ENCODE assay signal across 12 mouse cellular contexts in the genomic region with DNA sequence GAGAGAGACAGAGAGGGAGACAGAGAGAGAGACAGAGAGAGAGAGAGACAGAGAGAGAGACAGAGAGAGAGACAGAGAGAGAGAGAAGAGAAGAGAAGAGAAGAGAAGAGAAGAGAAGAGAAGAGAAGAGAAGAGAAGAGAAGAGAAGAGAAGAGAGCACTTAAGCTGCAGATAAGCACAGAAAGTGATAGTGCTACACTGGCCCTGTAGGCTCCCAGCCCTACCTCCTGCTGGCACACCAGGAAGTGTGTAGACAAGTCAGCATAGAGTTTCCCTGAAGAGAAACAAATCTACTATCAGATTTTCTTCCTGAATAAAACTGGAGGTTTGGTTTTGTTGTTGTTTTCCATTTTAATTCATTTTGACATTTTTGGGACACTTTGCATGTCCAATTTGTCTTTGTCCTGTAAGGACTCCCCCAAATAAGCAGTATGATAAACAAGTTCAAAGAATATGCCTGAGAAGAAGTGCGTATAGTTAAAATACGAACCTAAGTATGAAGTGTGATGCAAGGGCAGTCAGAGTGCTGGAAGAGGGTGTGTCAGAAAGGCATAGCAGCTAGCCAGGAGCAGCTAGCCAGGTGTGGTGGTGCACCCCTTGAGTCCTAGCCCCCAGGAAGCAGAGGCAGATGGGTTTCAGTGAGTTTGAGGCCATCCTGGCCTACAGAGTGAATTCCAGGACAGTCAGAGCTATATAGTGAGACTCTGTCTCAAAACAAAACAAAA. TPM values are rescaled to one million over a fixed set of nuclear protein-coding genes. Genes with fewer than 3 reads are reported as not detected.
A peak's percentile ranks its signal among the peaks of the same experiment; 100 is the strongest.
DNase-seq lines count a peak whose midpoint lies in the region; ATAC-seq and TF ChIP-seq lines count a peak whose summit lies in the region.
"Had no signal": no experiment of that assay in that cellular context is flagged by ENCODE, and none has a peak within 500 bp of the region (broad histone marks: within the 10 kb centered on the region; RNA-seq: fewer than 3 reads in every experiment).

No protein-coding gene starts in this region.

- no peak overlapping the region for H3K4me3 ChIP-seq in kidney, embryonic 14.5 days (ENCODE audit: low read length)
- H3K4me3 ChIP-seq in CH12.LX (replicated peaks in 1 of 3; ENCODE audit: low read depth in 2 of 3, low read length in 2 of 3, poor library complexity in 1 of 3) (no peak overlapping the region), ES-Bruce4 (ENCODE audit: low read depth, low read length) (no peak overlapping the region)
- no peak overlapping the region for H3K4me3 ChIP-seq in intestine, embryonic 15.5 days (replicated peaks)
- H3K4me3 ChIP-seq in limb, embryonic 10.5 days = no peak overlapping the region
- H3K4me3 ChIP-seq: midbrain, embryonic 13.5 days had no signal

- dilution Hi-C loops in CH12.LX (cut with MboI; ENCODE audit: extremely low pct_ligation_motif_present, extremely low pct_unique_long_range_greater_than_20kb, low sequenced_read_pairs) = no loop called here

- H3K9me3 ChIP-seq in kidney, embryonic 14.5 days (ENCODE audit: control insufficient read depth, low read length) = no peaks in the 10 kb centered on the region
- no peaks in the 10 kb centered on the region for H3K9me3 ChIP-seq in CH12.LX (replicated peaks; ENCODE audit: low read length)
- H3K9me3 ChIP-seq in ES-Bruce4 (replicated peaks; ENCODE audit: control insufficient read depth, insufficient read depth, low read length, poor library complexity, severe bottlenecking) = no peaks in the 10 kb centered on the region
- H3K9me3 ChIP-seq in intestine, embryonic 15.5 days = no peaks in the 10 kb centered on the region
- H3K9me3 ChIP-seq in limb, embryonic 10.5 days (replicated peaks) = no peaks in the 10 kb centered on the region
- H3K9me3 ChIP-seq: midbrain, embryonic 13.5 days had no signal

- TF ChIP-seq EP300 in CH12.LX (IDR thresholded peaks at IDR 0.05; ENCODE audit: low read length) (no peak), ES-Bruce4 (IDR thresholded peaks at IDR 0.05; ENCODE audit: insufficient read depth, low read depth, low read length) (no peak)

- DNase-seq in kidney, adult 8-10 months = no peak
- DNase-seq in CH12.LX (ENCODE audit: extremely low read depth) = no peak
- no peak for DNase-seq in limb, embryonic 10.5 days (ENCODE audit: low spot score)
- DNase-seq in adrenal gland, adult (ENCODE audit: inconsistent age in 2 of 2, low spot score in 1 of 2) = no peak
- DNase-seq: cerebellum, adult 11-12 months; layer of hippocampus, adult 9-11 months; thymus, adult 18-20 months had no signal

- peaks cover 4% of the 10 kb centered on the region; the same call in 1 of the 2 replicates for H3K36me3 ChIP-seq in kidney, embryonic 14.5 days (ENCODE audit: control insufficient read depth, insufficient read depth, low read length)
- H3K36me3 ChIP-seq in CH12.LX (replicated peaks in 1 of 2; ENCODE audit: control insufficient read depth in 1 of 2, insufficient read depth in 1 of 2, low read length in 1 of 2) (peaks cover 14 to 32% of the 10 kb centered on the region in 2 experiments), ES-Bruce4 (ENCODE audit: control insufficient read depth, insufficient read depth, low read length, poor library complexity, severe bottlenecking) (peaks cover 3% of the 10 kb centered on the region; the same call in 1 of the 2 replicates)
- no peaks in the 10 kb centered on the region for H3K36me3 ChIP-seq in intestine, embryonic 15.5 days
- H3K36me3 ChIP-seq in limb, embryonic 10.5 days = no peaks in the 10 kb centered on the region
- H3K36me3 ChIP-seq: midbrain, embryonic 13.5 days had no signal

- no peak overlapping the region for H3K9ac ChIP-seq in kidney, embryonic 14.5 days (ENCODE audit: low read depth, low read length)
- H3K9ac ChIP-seq in CH12.LX (ENCODE audit: insufficient read depth, low read depth) (no peak overlapping the region), ES-Bruce4 (ENCODE audit: low read depth, poor library complexity, severe bottlenecking) (no peak overlapping the region)
- H3K9ac ChIP-seq in intestine, embryonic 15.5 days = no peak overlapping the region
- H3K9ac ChIP-seq: lung, embryonic 14.5 days; midbrain, embryonic 13.5 days had no signal

- 0 out of 2 replicates have a peak, but pooled peaks cover 8% of the 10 kb centered on the region for H3K4me1 ChIP-seq in kidney, embryonic 14.5 days (ENCODE audit: control insufficient read depth, insufficient read depth, low read length)
- peaks cover 20 to 59% of the 10 kb centered on the region in 2 experiments for H3K4me1 ChIP-seq in CH12.LX (ENCODE audit: control insufficient read depth in 1 of 2, insufficient read depth in 2 of 2)
- H3K4me1 ChIP-seq in ES-Bruce4 (ENCODE audit: control insufficient read depth, insufficient read depth, low read length) = peaks cover 5% of the 10 kb centered on the region
- H3K4me1 ChIP-seq in intestine, embryonic 15.5 days (replicated peaks) = peaks cover 18% of the 10 kb centered on the region
- H3K4me1 ChIP-seq in limb, embryonic 10.5 days = peaks cover 9% of the 10 kb centered on the region; the same call in 1 of the 2 replicates
- H3K4me1 ChIP-seq: midbrain, embryonic 13.5 days had no signal

- no peak for TF ChIP-seq RAD21 in CH12.LX (IDR thresholded peaks at IDR 0.05; ENCODE audit: low read depth, low read length)

- H3K79me2 ChIP-seq in CH12.LX (replicated peaks; ENCODE audit: control insufficient read depth, extremely low read depth, insufficient read depth, poor library complexity, severe bottlenecking) = peaks cover 6% of the 10 kb centered on the region; the same call in 1 of the 2 replicates

- in situ Hi-C loops in CH12.LX (cut with MboI; ENCODE audit: low pct_ligation_motif_present, low pct_unique_long_range_greater_than_20kb, low sequenced_read_pairs) = no loop called here

- TF ChIP-seq CTCF in CH12.LX (conservative IDR thresholded peaks at IDR 0.05 in 1 of 2, IDR thresholded peaks at IDR 0.05 in 1 of 2; ENCODE audit: low read depth in 2 of 2, low read length in 2 of 2) (no peak), ES-Bruce4 (IDR thresholded peaks at IDR 0.05; ENCODE audit: low read depth, low read length) (no peak)

- H3K4me2 ChIP-seq in kidney, embryonic 14.5 days (replicated peaks; ENCODE audit: low read depth, low read length) = no peak overlapping the region
- no peak overlapping the region for H3K4me2 ChIP-seq in CH12.LX (ENCODE audit: insufficient read depth, low read depth, poor library complexity, severe bottlenecking)
- no peak overlapping the region for H3K4me2 ChIP-seq in intestine, embryonic 15.5 days (replicated peaks)
- H3K4me2 ChIP-seq: lung, embryonic 14.5 days; midbrain, embryonic 13.5 days had no signal

- no peak for TF ChIP-seq POLR2A in CH12.LX (IDR thresholded peaks at IDR 0.05; ENCODE audit: low read depth, low read length)
- TF ChIP-seq POLR2A in ES-Bruce4 (IDR thresholded peaks at IDR 0.05; ENCODE audit: insufficient read depth, low read length) = no peak

- peak overlapping the region; percentile 57; the same call in 1 of the 2 replicates for H3K27ac ChIP-seq in kidney, embryonic 14.5 days (ENCODE audit: low read depth, low read length)
- H3K27ac ChIP-seq in CH12.LX (ENCODE audit: insufficient read depth, low read depth) = peak overlapping the region; percentile 57
- H3K27ac ChIP-seq in ES-Bruce4 (ENCODE audit: insufficient read depth, low read length) = peak overlapping the region; percentile 17; the same call in 1 of the 2 replicates
- peak overlapping the region; percentile 80 for H3K27ac ChIP-seq in intestine, embryonic 15.5 days
- H3K27ac ChIP-seq in limb, embryonic 10.5 days = no peak overlapping the region
- H3K27ac ChIP-seq: midbrain, embryonic 13.5 days had no signal

- no peak; the same call in 1 of the 2 replicates for ATAC-seq in kidney, embryonic 14.5 days (ENCODE audit: low FRiP score, low TSS enrichment)
- ATAC-seq in intestine, embryonic 15.5 days = peak; percentile 11; the same call in 1 of the 2 replicates
- ATAC-seq: midbrain, embryonic 13.5 days had no signal

- no peaks in the 10 kb centered on the region for H3K27me3 ChIP-seq in kidney, embryonic 14.5 days (ENCODE audit: control insufficient read depth, insufficient read depth, low read length)
- no peaks in the 10 kb centered on the region for H3K27me3 ChIP-seq in CH12.LX (replicated peaks)
- H3K27me3 ChIP-seq in ES-Bruce4 (ENCODE audit: control insufficient read depth, insufficient read depth, low read length, poor library complexity, severe bottlenecking) = no peaks in the 10 kb centered on the region
- no peaks in the 10 kb centered on the region for H3K27me3 ChIP-seq in intestine, embryonic 15.5 days (replicated peaks)
- no peaks in the 10 kb centered on the region for H3K27me3 ChIP-seq in limb, embryonic 10.5 days (ENCODE audit: low read depth, poor library complexity, severe bottlenecking)
- H3K27me3 ChIP-seq: midbrain, embryonic 13.5 days had no signal

- WGBS in kidney, embryonic 14.5 days = 75% methylated on average over 2 of the region's 2 CpGs
- WGBS in intestine, embryonic 15.5 days = 56% methylated on average over 2 of the region's 2 CpGs
- 87% methylated on average over 2 of the region's 2 CpGs for WGBS in limb, embryonic 10.5 days

TF ChIP-seq in CH12.LX, 34 proteins besides CTCF, POLR2A, EP300 and RAD21 (continues in another document):
- no peak for TF ChIP-seq ZMIZ1 (IDR thresholded peaks at IDR 0.05; ENCODE audit: low read depth, low read length)
- TF ChIP-seq CHD1 (IDR thresholded peaks at IDR 0.05; ENCODE audit: low read depth, low read length) = no peak
- no peak for TF ChIP-seq ZC3H11A (IDR thresholded peaks at IDR 0.05; ENCODE audit: low read depth, low read length)
- no peak for TF ChIP-seq MXI1 (IDR thresholded peaks at IDR 0.05; ENCODE audit: low read depth, low read length)
- no peak for TF ChIP-seq JUND (conservative IDR thresholded peaks at IDR 0.05; ENCODE audit: low read depth, low read length)
- no peak for TF ChIP-seq MEF2A (IDR thresholded peaks at IDR 0.05; ENCODE audit: borderline replicate concordance, low read depth, low read length)
- no peak for TF ChIP-seq MYC (IDR thresholded peaks at IDR 0.05; ENCODE audit: low read depth, low read length)
- TF ChIP-seq CHD2 (IDR thresholded peaks at IDR 0.05; ENCODE audit: low read length) = no peak
- no peak for TF ChIP-seq HCFC1 (IDR thresholded peaks at IDR 0.05; ENCODE audit: low read depth, low read length)
- TF ChIP-seq ZNF384 (IDR thresholded peaks at IDR 0.05; ENCODE audit: low read depth, low read length) = no peak
- TF ChIP-seq SIN3A (IDR thresholded peaks at IDR 0.05; ENCODE audit: low read length) = no peak
- TF ChIP-seq IRF4 (IDR thresholded peaks at IDR 0.05; ENCODE audit: low read depth, low read length) = no peak
- TF ChIP-seq MAX (IDR thresholded peaks at IDR 0.05; ENCODE audit: low read length) = no peak

RNA-seq across cellular contexts. Expression of gene Mettl14, which starts 53.4 kb away (rescaled TPM):
- 17.3 and 23.9 TPM in 2 replicates for polyA plus RNA-seq in kidney, embryonic 14.5 days (2014; fragmentation: Nextera tagmentation; extraction: Ambion mirVana)
- total RNA-seq in CH12.LX (2012; rRNA removed) (5.7 and 6.0 TPM in 2 replicates), CH12.LX (2014; rRNA removed) (8.1 and 8.7 TPM in 2 replicates)
- polyA plus RNA-seq in CH12.LX (2012; ENCODE audit: insufficient read length, low read depth) (12.8 and 13.3 TPM in 2 replicates), ES-Bruce4 (2011; ENCODE audit: insufficient read depth, insufficient read length, low read depth, missing spikeins) (44.6 and 48.6 TPM in 2 replicates)
- polyA plus RNA-seq in intestine, embryonic 15.5 days (2015; fragmentation: Nextera tagmentation; extraction: Ambion mirVana) = 26.0 and 27.0 TPM in 2 replicates
- polyA plus RNA-seq in limb, embryonic 10.5 days (2016; fragmentation: Nextera tagmentation; extraction: Ambion mirVana) = 25.4 and 30.6 TPM in 2 replicates
